Mouse (Mus musculus) macrophage (primary cell): ENCODE data around the gene Man1a. TPM values are rescaled to one million over a fixed set of nuclear protein-coding genes. Genes with fewer than 3 reads are reported as not detected.

Source experiments
- H3K27ac ChIP-seq: fragments of 350-480 bp; formaldehyde crosslinking; 2 replicates; pipeline ENCODE4 v1.9.0; 2021
- H3K36me3 ChIP-seq: fragments of 350-480 bp; formaldehyde crosslinking; 2 replicates; pipeline ENCODE4 v1.9.0; 2021; ENCODE audit errors: inconsistent target
- H3K4me3 ChIP-seq: fragments of 350-480 bp; formaldehyde crosslinking; 2 replicates; pipeline ENCODE4 v1.9.0; 2021; ENCODE audit errors: inconsistent target
- H3K79me2 ChIP-seq: fragments of 350-480 bp; formaldehyde crosslinking; 2 replicates; pipeline ENCODE4 v1.9.0; 2021; ENCODE audit errors: inconsistent target
- WGBS: methylation state at CpG from one replicate; pipeline ENCODE4 v1.1.7; 2026; ENCODE audit warnings: inconsistent platforms; ENCODE audit not compliant: missing documents; 5-methylcytosine and 5-hydroxymethylcytosine counted together
- polyA plus RNA-seq: library from polyadenylated mRNA; stranded (reverse); fragments of 250-400 nt; gene quantifications from 3 replicates; pipeline ENCODE4 v1.2.4, GENCODE M21; 2018; ENCODE audit warnings: inconsistent platforms

Man1a gene
- polyA plus RNA-seq, 1 experiment from 2014 or later: 79.4 TPM

DNA sequence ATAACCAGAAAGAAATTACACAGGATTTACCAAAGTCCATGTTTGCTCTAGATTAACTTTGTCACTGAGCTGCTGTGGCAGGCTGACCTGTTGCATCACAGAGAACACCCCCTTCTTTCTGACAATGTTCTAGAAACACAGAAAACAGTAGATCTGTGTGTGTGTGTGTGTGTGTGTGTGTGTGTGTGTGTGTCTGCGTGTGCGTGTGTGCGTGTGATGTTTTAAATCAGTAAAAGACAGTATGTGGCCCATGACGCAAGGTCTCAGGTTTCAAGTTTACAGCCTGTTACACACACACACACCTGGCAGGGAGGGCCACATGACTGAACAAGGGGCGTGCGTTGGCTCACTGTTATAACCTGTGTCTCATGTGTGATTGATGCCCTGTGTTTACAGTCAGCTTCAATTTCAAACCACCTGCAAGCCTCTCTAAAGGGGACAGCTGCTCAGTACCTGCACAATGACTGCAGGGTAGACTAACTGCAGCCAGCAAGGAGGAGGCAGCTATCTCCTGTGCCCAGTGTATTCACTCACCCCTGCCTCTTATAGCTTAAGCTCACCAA is 2.7 kb downstream of the Man1a start:
- 3% methylated on average over 6 of the region's 6 CpGs for WGBS
- peak overlapping the region; percentile 32; the same call in 1 of the 2 replicates for H3K27ac ChIP-seq

DNA sequence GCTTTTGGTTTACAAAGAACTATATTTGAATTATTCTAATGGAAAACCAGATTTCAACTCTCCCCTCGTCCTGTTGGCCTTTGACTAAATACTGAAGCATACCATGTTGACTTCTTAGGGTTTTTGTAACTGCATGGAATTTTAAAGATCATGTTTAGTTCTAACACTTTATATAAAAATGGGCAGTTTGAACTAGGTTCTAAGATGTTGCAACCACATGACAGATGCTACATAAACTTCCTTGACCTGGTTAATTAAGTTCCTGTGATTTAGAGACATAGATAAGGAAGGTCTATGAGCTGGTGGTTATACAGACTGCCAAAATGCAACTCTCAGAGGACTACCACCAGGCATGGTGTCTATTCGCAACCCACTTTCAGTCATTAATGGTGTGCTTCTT is 4.1 kb downstream of the Man1a start:
- Histone ChIP-seq H3K4me3 (peak overlapping the region; percentile 78), H3K79me2 (peaks cover 78% of the 10 kb centered on the region), H3K36me3 (peaks cover 6% of the 10 kb centered on the region; the same call in 1 of the 2 replicates), H3K27ac (no peak overlapping the region)
- WGBS: 75% methylated on average over 2 of the region's 2 CpGs

More for the DNA sequence above, 2.7 kb downstream of the Man1a start:
- Histone ChIP-seq H3K36me3 (peaks cover 6% of the 10 kb centered on the region; the same call in 1 of the 2 replicates), H3K4me3 (peak overlapping the region; percentile 78), H3K79me2 (peaks cover 64% of the 10 kb centered on the region)

DNA sequence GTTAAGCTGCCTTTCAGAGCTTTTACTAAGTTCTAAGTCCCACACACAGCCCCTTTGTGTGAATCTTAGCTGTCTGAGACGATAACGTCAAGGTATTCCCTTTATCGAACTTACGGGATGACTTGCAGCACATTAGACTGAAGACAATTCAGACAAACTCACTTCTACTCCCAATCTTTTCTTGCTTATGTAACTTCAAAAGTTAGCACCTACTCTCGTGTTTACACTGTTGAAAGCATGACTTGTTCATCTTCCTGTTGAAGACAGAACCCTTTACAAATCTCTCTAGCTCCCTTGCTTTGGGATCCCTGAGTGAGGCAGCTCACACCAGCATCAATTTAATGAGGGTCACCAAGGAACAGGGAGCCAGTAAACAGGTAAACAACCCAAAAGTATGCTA is 5.9 kb downstream of the Man1a start:
- Histone ChIP-seq H3K27ac (no peak overlapping the region), H3K79me2 (peaks cover 95% of the 10 kb centered on the region), H3K4me3 (no peak overlapping the region), H3K36me3 (peaks cover 17% of the 10 kb centered on the region; the same call in 1 of the 2 replicates)
- WGBS: 79% methylated on average over 5 of the region's 5 CpGs

DNA sequence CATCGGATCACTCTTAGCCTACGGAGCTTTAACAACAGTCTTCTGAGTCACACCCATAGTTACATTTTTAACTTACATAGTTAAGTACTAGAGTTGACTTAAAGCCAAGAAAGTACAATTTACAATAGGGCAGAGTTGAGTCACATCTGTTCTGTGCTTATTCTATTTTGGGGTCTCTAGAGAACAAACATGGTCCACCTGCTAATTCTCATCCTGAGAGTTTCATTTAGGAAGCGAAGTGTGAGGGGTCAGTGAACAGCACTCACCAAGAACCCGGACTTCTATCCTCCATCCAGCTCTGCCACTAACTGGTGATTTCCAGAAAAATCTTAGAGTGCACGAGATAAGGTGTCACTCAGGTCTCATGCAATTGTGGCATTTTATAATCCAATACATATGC is 7.0 kb downstream of the Man1a start:
- Histone ChIP-seq H3K79me2 (peaks cover 99% of the 10 kb centered on the region), H3K27ac (no peak overlapping the region), H3K4me3 (no peak overlapping the region), H3K36me3 (peaks cover 17% of the 10 kb centered on the region; the same call in 1 of the 2 replicates)
- WGBS: 98% methylated on average over 4 of the region's 5 CpGs

DNA sequence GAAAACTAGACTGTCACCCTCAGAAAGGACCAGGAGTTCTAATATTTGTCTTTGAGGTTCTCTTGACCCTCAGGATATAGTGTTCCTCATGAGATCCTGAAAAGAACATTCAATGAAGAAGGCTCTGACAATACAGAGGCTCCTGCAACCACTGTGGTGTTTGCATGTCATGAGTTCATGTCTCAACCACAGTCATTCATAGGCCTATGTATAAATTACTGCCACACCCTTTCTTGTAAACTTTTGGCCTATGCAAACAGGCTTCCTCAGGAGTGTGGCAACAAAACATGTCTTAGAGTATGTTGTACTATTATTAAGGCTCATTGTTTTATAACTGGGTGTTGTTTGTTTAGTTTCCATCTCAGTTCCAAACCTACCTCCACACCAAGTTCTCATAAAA is 9.7 kb downstream of the Man1a start:
- no peak overlapping the region for H3K27ac ChIP-seq
- H3K79me2 ChIP-seq: peaks cover 99% of the 10 kb centered on the region
- no peak overlapping the region for H3K4me3 ChIP-seq
- peaks cover 17% of the 10 kb centered on the region; the same call in 1 of the 2 replicates for H3K36me3 ChIP-seq

DNA sequence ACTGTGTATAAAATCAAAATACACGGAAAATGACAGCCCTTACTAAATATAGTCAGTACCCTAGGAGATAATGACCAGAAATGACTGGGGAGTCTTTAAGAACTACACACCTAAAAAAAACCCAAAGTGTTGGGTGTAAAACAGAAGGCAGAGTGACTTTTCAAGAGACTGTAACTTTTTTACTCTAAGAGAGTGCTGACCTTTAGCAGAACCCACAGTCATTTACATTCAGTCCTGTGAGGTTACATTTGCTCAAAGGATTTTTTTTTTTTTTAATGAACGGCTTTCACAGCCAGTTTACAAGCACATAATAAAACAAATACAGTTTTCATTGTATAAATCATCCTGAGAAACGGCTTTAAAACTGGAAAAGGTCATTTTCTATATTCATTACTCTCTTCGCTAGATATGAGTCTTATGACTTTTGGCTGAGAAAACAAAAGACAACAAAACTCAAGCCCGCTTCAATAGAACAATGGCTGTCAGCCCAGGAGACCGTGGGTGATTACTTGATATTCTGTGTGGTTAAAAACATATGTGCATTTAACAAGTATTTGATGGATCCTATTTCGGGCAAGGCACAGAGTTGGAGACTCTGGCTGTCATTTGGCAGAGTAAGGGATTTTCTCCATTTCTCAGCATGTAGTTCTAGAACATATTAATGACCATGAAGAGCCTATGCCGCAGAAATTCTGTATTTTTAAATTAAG is 12.7 kb downstream of the Man1a start:
- H3K27ac ChIP-seq: no peak overlapping the region
- peaks cover 84% of the 10 kb centered on the region for H3K79me2 ChIP-seq
- H3K4me3 ChIP-seq: no peak overlapping the region
- H3K36me3 ChIP-seq: peaks cover 11% of the 10 kb centered on the region; the same call in 1 of the 2 replicates
- 90% methylated on average over 8 of the region's 8 CpGs for WGBS

DNA sequence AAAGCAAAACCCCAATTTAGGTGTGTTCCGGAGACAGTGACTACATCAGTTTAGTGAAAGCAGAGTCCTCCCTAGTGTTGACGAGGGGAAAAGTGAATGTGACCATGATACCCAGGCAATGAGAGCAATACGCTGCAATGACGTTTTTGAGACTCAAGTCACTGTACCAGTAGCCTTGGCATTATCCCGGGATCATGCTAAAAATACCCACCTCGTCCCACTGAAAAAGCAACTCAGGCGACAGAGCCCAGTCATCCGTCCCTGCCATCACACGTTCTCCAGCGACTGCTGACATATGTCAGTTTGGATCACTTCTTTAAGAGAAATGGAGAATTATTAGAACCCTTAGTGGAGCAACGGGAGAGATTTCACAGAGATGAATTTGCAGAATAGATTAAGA is 13.6 kb downstream of the Man1a start:
- Histone ChIP-seq H3K36me3 (peaks cover 11% of the 10 kb centered on the region; the same call in 1 of the 2 replicates), H3K27ac (no peak overlapping the region), H3K79me2 (peaks cover 84% of the 10 kb centered on the region), H3K4me3 (no peak overlapping the region)
- WGBS: 91% methylated on average over 11 of the region's 11 CpGs

DNA sequence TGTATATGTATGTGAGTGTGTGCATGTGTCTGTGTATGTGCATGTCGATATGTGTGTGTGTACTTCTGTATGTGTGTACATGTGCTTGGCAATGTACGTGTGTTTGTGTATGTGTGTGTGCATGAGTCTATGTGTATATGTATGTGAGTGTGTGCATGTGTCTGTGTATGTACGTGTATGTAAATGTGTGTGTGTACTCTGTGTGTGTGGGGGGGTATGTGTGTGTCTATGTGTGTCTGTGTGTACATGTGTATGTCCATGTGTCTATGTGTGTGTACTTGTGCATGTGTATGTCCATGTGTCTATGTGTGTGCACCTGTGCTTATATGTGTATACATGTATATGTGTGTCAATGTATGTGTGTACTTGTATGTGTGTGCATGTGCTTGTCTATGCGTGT is 15.2 kb downstream of the Man1a start:
- H3K36me3 ChIP-seq: peaks cover 4% of the 10 kb centered on the region; the same call in 1 of the 2 replicates
- H3K4me3 ChIP-seq: no peak overlapping the region
- H3K79me2 ChIP-seq: peaks cover 79% of the 10 kb centered on the region
- 100% methylated on average over 4 of the region's 4 CpGs for WGBS
- no peak overlapping the region for H3K27ac ChIP-seq

DNA sequence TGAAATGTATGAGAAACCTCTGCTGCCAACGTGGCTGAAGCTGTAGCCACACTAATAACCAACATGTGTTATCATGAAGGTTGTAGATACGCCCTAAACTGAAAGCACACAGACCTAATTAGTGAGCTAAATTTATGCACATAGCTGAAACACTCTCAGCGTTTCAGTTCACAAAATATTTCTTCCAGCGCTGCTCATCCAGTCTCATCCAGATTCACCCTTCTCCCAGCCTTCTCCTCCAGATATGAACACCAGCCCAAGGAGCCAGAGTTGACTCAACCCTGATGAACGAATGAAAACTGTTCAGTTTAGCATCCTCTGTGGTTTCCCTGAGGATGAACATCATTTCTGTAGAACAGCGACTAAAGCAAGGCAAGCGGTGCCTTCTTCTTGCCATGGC is 15.8 kb downstream of the Man1a start:
- H3K36me3 ChIP-seq: no peaks in the 10 kb centered on the region; the same call in 1 of the 2 replicates
- H3K4me3 ChIP-seq: no peak overlapping the region
- peak overlapping the region; percentile 21; the same call in 1 of the 2 replicates for H3K27ac ChIP-seq
- peaks cover 79% of the 10 kb centered on the region for H3K79me2 ChIP-seq
- WGBS: 74% methylated on average over 7 of the region's 7 CpGs

DNA sequence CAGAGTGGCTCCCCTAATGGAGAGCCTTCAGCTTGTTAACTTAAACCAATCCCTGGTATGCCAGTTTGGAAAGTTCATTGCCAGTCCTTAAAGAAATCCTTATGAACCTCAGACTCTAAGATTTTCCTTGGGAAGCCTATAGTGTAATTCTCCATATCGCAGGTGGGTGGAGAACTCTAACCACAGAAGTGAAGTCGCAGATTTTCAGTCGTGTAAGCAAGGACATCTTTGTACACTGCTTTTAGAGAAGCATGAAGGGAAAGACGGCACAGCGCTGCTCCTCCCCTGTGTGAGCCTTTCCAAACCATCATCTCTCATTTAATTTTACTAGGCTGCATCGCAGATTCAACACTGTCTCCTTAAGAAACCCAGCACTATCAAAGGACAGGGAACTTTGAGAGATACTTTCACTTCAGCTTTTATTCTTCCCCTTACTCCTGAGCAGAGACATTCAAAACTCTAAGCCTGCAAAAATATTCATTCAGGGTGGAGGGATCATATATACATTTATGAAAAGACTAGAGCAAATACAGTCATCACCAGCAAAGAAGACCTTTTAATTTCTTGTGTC is 16.6 kb downstream of the Man1a start:
- Histone ChIP-seq H3K4me3 (no peak overlapping the region), H3K79me2 (peaks cover 78% of the 10 kb centered on the region), H3K36me3 (no peaks in the 10 kb centered on the region; the same call in 1 of the 2 replicates), H3K27ac (peak overlapping the region; percentile 21; the same call in 1 of the 2 replicates)
- WGBS: 44% methylated on average over 6 of the region's 6 CpGs

DNA sequence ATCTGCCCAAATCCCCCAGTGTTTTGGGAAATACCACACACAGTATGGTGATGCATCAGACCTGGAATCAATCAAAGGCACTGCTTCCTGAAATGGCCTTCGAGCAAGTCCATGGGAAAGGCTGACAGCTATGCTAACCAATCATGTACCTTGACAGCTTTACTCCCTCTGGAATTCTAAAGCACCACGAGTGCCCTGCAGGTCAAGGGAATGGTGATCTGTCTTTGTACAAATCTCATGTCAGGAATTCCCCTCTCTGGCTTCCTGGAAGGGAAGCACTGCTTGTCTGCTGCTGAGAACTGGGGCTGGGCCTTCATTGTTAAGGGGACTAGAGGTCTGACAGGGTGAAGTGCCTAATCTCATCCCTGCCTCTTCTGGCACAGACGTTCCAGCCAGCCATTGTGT is 17.3 kb downstream of the Man1a start:
- no peaks in the 10 kb centered on the region; the same call in 1 of the 2 replicates for H3K36me3 ChIP-seq
- peaks cover 77% of the 10 kb centered on the region for H3K79me2 ChIP-seq
- no peak overlapping the region for H3K27ac ChIP-seq
- H3K4me3 ChIP-seq: no peak overlapping the region
- WGBS: 88% methylated on average over 3 of the region's 3 CpGs

DNA sequence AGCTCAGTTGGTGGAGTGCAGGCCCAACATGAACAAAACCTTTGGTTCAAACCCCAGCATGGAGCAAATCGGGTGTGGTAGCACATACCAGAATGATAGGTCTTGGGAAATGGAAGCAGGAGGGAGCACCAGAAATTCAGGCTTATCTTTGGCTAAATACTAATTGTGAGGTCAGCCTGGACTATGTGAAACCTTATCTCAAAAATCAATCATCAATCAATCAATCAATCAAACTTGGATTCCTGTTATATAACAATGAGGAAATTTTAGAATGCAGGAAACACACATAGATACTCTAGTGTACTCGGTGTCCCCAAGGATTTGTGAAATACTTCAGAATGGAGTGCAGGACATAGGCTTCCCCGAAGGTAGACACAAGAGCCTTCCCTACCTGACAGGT is 17.8 kb downstream of the Man1a start:
- 92% methylated on average over 3 of the region's 3 CpGs for WGBS
- no peak overlapping the region for H3K4me3 ChIP-seq
- H3K36me3 ChIP-seq: no peaks in the 10 kb centered on the region; the same call in 1 of the 2 replicates
- peaks cover 77% of the 10 kb centered on the region for H3K79me2 ChIP-seq
- no peak overlapping the region for H3K27ac ChIP-seq

DNA sequence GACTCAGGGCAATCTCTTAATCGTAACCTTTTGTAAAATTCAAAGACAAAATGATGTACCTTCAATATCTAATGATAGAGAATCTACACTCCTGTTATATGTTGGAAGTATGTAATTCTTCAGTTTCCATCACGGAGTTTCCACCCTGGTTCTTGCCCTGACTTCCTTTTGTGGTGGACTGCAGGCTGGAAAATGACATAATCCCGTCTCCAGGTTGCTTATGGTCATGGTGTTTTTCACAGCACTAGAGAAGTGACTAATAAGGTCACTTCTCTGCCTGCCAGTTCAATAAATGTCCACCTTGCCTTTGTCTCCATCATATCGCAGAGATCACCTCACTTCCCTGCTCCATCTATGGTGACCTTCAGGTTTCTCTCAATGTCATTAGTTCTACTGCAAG is 22.2 kb downstream of the Man1a start:
- Histone ChIP-seq H3K4me3 (no peak overlapping the region), H3K27ac (no peak overlapping the region), H3K36me3 (no peaks in the 10 kb centered on the region), H3K79me2 (peaks cover 92% of the 10 kb centered on the region)
- 82% methylated on average over 4 of the region's 4 CpGs for WGBS

DNA sequence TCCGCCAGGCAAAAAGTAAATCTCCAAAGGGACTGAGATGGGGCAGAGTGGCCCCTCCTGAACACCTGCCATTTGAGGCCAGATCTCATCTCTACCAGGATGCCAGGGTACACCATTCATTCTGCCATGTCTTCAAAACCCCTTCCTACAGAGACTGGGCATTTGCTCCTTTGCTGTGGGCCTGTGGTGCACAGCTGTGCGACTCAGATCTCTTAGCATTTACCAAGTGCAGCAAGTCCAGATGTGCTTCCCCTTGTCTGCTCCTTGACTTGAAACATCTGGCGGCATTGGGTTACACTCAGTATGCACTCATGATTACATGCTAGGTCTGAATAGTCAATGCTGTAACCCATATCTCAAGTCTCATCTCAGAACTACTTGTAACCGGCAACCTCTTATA is 28.5 kb downstream of the Man1a start:
- Histone ChIP-seq H3K27ac (no peak overlapping the region), H3K4me3 (no peak overlapping the region), H3K79me2 (peaks cover 84% of the 10 kb centered on the region), H3K36me3 (no peaks in the 10 kb centered on the region)
- WGBS: 95% methylated on average over 4 of the region's 4 CpGs

DNA sequence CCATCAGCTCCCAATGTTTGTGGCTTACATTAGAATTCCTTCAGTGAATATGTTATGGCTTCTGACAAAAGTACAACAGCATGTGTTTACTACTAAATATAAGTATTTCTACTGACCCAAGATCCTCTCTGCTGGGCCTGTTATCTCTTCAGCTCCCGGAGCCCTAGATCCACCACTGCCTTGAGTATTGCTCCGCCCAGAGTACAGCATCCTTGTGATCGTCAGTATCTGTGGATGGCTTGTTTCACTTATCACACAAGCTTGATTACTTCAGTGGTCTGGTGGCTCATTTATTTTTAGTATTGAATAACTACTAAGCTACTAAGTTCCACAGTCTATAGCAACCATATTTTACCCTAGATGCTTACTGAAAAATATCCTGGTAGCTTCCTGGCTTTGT is 33.1 kb downstream of the Man1a start:
- Histone ChIP-seq H3K79me2 (peaks cover 70% of the 10 kb centered on the region; the same call in 1 of the 2 replicates), H3K36me3 (no peaks in the 10 kb centered on the region), H3K27ac (no peak overlapping the region), H3K4me3 (no peak overlapping the region)
- WGBS: 95% methylated on average over 3 of the region's 3 CpGs
